Mouse (Mus musculus): ENCODE measurements around the gene Gm12258. TPM values are rescaled to one million over a fixed set of nuclear protein-coding genes. Genes with fewer than 3 reads are reported as not detected.
A peak's percentile ranks its signal among the peaks of the same experiment; 100 is the strongest.
"Not testable (repeated sequence)": the region's sequence is repeated elsewhere in the genome, so short reads cannot be mapped to it uniquely, and the experiment has no call there.

The Gm12258 gene
- 21.3 and 22.8 TPM in 2 replicates for polyA plus RNA-seq (2015; fragmentation: Nextera tagmentation; extraction: Ambion mirVana)

DNA sequence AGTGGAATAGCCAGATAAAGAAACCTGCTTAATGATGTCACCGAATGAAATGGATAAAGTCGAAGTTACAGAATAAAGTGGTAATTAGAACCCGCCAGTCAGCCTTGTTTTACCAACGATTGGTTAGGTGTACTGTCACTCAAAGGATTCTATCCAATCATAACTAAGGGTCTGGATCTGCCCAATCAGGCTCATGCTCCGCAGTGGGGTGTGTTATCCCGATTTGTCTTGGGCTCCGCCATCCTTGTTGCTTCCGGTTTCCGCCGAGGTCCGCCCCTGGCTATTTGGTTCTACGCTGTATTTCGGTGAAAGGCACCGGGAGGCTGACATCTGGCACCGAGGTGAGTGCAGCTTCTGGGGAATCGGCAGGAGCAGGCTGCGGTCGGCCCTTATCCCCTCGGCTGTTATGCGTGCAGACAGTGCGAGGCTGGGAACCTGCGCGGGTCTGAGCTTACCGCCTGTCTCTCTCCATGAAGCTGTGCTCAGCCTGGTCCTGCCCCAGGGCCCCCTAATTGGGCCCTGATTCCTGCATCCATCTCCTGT is at the start of gene Gm12258:
Gene Gm12258, plus strand, starts transcription at position 240 of the 543 bp plus-strand sequence.
- under 1% methylated on average over 24 of the region's 24 CpGs for WGBS
- H3K27me3 ChIP-seq = 0 out of 2 replicates have a peak, but pooled peaks cover 4% of the 10 kb centered on the region
- H3K9ac ChIP-seq = peak within 1 kb of the TSS; percentile 96
- ATAC-seq (ENCODE audit: low FRiP score) = peak; percentile 100
- H3K36me3 ChIP-seq = peaks cover 33% of the 10 kb centered on the region
- peak within 1 kb of the TSS; percentile 86 for H3K4me2 ChIP-seq
- H3K4me1 ChIP-seq (replicated peaks) = peaks cover 16% of the 10 kb centered on the region
- peak within 1 kb of the TSS; percentile 89 for H3K4me3 ChIP-seq
- peak within 1 kb of the TSS; percentile 90 for H3K27ac ChIP-seq
- no peaks in the 10 kb centered on the region for H3K9me3 ChIP-seq

DNA sequence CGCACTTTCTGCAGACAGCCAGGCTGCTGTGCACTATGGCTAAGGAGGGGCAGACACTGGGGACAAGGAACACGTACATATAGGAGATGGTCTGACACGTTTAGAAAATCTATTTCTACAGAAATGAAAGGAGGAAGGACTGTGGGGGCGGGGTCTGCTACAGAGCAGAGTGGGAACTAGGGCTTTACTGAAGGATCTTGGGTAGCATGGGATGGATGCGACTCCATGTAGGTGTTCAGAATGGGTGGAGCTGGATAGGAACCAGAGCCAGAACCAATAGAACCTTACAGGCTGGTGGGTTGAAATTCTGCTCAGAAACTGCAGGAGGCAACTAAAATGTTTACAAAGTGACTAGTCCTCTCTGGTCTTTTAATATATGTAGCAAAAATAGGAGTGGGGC is 47.2 kb upstream of the Gm12258 start:
- 85% methylated on average over 5 of the region's 5 CpGs for WGBS
- H3K4me2 ChIP-seq = no peak overlapping the region
- no peak overlapping the region for H3K4me3 ChIP-seq
- peaks cover 15% of the 10 kb centered on the region for H3K4me1 ChIP-seq (replicated peaks)
- no peaks in the 10 kb centered on the region for H3K36me3 ChIP-seq
- H3K9me3 ChIP-seq = no peaks in the 10 kb centered on the region
- no peak overlapping the region for H3K27ac ChIP-seq
- H3K27me3 ChIP-seq = no peaks in the 10 kb centered on the region
- no peak for ATAC-seq (ENCODE audit: low FRiP score)
- H3K9ac ChIP-seq = no peak overlapping the region

DNA sequence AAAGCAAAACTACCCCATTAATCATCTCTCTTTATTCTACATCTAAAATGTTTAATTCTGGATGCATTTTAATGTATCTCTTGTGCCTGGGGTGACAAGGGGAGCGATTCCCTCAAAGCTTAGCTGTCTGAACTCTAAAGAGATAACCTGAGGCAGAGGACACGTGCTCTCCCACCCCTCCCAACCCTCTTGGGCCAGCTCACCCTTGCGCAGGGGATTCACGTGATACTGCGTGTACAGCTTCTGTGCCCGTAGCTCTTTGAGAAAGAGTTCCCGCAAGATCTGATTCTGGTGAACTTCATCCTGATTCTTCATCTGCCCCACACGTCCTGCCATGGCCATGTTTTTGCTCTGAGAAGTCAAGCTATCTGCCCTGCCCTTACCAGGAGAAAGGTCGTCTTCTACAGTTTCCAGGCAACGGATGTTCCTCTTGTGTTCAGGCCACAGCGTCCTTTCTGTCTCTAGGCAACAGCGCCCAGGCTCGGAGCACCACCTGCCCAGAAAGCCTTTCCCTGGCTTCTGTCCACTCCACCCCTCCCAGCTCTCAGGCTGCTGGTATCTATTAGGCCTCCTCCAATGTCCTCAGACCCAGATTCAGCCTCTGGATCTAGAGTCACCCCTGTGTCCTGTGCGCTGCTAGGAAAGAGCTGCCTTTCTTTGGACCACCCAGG is 45.3 kb upstream of the Gm12258 start, which contains the start of gene Fam183b:
Gene Fam183b, minus strand, starts transcription at position 403 of the 671 bp plus-strand sequence.
- 27% methylated on average over 14 of the region's 14 CpGs for WGBS
- peaks cover 15% of the 10 kb centered on the region for H3K4me1 ChIP-seq (replicated peaks)
- peak within 1 kb of the TSS; percentile 26; the same call in 1 of the 2 replicates for H3K27ac ChIP-seq

DNA sequence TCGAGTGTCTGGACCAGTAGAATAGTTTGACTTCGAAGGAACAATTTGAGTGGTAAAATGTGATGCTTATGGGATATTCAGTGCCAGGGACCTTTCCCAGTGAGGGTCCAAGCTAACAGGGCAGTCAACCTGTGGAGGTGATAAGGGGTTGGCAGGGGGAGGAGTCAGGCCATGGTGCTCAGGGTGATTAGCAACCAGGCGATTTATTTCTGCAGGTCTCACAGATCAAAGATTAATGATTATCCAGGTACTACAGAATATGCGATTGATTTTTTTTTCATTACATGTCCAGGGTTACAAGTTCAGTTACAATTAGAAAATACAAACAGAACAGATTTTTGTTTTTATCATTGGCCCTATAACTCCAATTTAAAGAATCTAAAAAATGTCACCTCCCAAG is 43.1 kb upstream of the Gm12258 start:
- Histone ChIP-seq H3K4me2 (no peak overlapping the region), H3K27ac (no peak overlapping the region), H3K9me3 (no peaks in the 10 kb centered on the region), H3K4me1 (replicated peaks) (peaks cover 15% of the 10 kb centered on the region), H3K4me3 (no peak overlapping the region), H3K9ac (no peak overlapping the region), H3K36me3 (no peaks in the 10 kb centered on the region), H3K27me3 (no peaks in the 10 kb centered on the region)
- ATAC-seq (ENCODE audit: low FRiP score) = no peak
- WGBS = 82% methylated on average over 4 of the region's 4 CpGs

More for the DNA sequence above, 45.3 kb upstream of the Gm12258 start, which contains the start of gene Fam183b:
- Histone ChIP-seq H3K9me3 (no peaks in the 10 kb centered on the region), H3K4me3 (peak within 1 kb of the TSS; percentile 17), H3K4me2 (peak within 1 kb of the TSS; percentile 42), H3K36me3 (no peaks in the 10 kb centered on the region), H3K27me3 (no peaks in the 10 kb centered on the region), H3K9ac (no peak within 1 kb of the TSS; the same call in 1 of the 2 replicates)
- ATAC-seq (ENCODE audit: low FRiP score) = peak; percentile 71; the same call in 1 of the 2 replicates

DNA sequence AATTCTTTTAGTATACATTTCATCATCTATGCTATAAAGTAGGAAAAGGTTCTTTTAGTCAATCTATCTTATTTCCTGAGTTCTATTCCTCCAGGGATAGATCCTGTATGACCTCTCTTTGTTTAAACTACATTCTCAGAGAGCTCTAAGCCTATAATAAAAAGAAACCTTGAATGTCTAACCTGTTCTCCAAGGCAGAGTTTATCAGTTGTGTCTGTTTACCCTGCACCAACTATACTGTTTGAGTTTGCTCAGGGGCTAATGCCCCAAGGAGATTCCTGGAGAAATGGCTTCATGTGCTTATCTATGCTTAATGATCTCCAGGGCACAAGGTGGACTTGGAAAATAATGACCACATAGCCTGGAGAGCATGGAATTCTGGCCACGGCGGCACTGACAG is 42.6 kb upstream of the Gm12258 start:
- no peaks in the 10 kb centered on the region for H3K27me3 ChIP-seq
- H3K4me3 ChIP-seq = no peak overlapping the region
- ATAC-seq (ENCODE audit: low FRiP score) = no peak
- H3K9me3 ChIP-seq = no peaks in the 10 kb centered on the region
- H3K36me3 ChIP-seq = no peaks in the 10 kb centered on the region
- WGBS = 77% methylated on average over 2 of the region's 2 CpGs
- no peak overlapping the region for H3K27ac ChIP-seq
- peaks cover 15% of the 10 kb centered on the region for H3K4me1 ChIP-seq (replicated peaks)
- no peak overlapping the region for H3K9ac ChIP-seq
- H3K4me2 ChIP-seq = no peak overlapping the region

DNA sequence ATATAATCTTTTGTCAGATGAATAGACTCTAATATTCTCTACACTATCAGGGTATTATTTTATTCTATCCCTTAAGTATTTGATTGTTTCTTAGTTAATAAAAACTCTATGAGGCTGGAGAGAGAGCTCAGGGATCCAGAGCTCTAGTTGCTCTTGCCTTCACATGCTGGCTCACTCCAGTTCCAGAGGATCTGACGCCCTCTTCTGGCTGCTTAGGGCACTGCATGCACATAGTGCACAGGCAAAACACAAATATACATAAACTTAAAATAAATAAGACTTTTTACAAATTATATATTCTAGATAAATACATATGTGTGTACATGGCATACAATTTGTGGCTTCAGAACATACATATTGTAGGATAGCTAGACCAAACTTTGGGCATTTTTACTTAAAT is 35.0 kb upstream of the Gm12258 start:
- Histone ChIP-seq H3K36me3 (no peaks in the 10 kb centered on the region), H3K4me1 (replicated peaks) (no peaks in the 10 kb centered on the region), H3K9me3 (no peaks in the 10 kb centered on the region), H3K4me2 (no peak overlapping the region), H3K27me3 (no peaks in the 10 kb centered on the region), H3K27ac (no peak overlapping the region), H3K4me3 (no peak overlapping the region), H3K9ac (no peak overlapping the region)
- ATAC-seq (ENCODE audit: low FRiP score) = no peak
- WGBS = 0% methylated on average over 1 of the region's 1 CpGs

DNA sequence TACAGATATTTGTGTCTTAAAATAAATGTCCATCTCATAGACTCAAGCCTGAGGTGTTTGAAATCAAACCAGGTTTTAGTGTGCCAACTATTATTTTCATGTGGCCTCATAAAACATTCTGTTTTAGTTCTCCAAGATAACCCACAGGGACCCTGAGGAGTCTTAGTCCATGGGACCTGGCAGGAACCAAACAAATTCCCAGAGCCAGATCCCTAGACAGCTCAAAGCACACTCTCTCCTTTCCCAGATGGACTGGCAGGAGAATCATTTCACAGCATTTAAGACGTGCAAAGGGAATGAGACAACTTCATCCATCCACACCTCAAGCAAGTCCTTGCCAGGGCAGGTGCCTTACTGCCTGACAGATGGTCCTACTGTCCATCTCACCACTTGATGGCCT is 32.3 kb upstream of the Gm12258 start, which contains the start of gene Olfr313:
Gene Olfr313, plus strand, starts transcription at position 301 of the 400 bp plus-strand sequence.
- not testable (repeated sequence) for H3K9ac ChIP-seq; H3K9me3 ChIP-seq; H3K36me3 ChIP-seq; H3K4me2 ChIP-seq; H3K4me3 ChIP-seq; ATAC-seq (ENCODE audit: low FRiP score); H3K27ac ChIP-seq; H3K27me3 ChIP-seq; H3K4me1 ChIP-seq (replicated peaks)
- 73% methylated on average over 1 of the region's 1 CpGs for WGBS

DNA sequence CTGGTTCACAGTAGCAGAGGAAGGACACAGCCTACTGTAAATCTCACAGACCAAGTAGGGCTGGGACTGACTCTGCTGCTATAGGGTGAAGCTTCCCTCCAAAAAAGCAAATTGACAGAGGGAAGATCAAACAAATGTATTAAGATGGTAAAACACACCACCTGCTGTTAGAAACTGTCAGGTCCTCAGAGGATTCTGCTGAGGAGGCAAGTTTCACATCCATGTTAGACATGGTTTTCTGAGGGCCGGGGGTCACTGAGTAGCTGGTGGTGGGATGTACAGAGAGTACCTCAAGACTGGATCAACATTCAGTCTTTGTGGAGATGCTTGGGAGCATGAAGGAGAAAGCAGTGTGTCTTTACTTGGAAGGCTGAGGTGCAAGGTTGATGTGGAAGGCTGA is 31.3 kb upstream of the Gm12258 start:
- H3K4me1 ChIP-seq (replicated peaks) = no peaks in the 10 kb centered on the region
- no peaks in the 10 kb centered on the region for H3K27me3 ChIP-seq
- H3K4me2 ChIP-seq = no peak overlapping the region
- 91% methylated on average over 1 of the region's 1 CpGs for WGBS
- ATAC-seq (ENCODE audit: low FRiP score) = no peak
- no peaks in the 10 kb centered on the region for H3K36me3 ChIP-seq
- no peak overlapping the region for H3K9ac ChIP-seq
- H3K27ac ChIP-seq = no peak overlapping the region
- no peak overlapping the region for H3K4me3 ChIP-seq
- H3K9me3 ChIP-seq = no peaks in the 10 kb centered on the region

DNA sequence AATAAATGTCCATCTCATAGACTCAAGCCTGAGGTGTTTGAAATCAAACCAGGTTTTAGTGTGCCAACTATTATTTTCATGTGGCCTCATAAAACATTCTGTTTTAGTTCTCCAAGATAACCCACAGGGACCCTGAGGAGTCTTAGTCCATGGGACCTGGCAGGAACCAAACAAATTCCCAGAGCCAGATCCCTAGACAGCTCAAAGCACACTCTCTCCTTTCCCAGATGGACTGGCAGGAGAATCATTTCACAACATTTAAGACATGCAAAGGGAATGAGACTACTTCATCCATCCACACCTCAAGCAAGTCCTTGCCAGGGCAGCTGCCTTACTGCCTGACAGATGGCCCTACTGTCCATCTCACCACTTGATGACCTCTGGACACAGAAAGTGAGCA is 18.0 kb upstream of the Gm12258 start, which contains the start of gene Olfr312:
Gene Olfr312, plus strand, starts transcription at position 301 of the 400 bp plus-strand sequence.
- H3K4me1 ChIP-seq (replicated peaks); H3K4me2 ChIP-seq; ATAC-seq (ENCODE audit: low FRiP score); H3K9ac ChIP-seq; H3K27me3 ChIP-seq; H3K4me3 ChIP-seq; H3K9me3 ChIP-seq; H3K36me3 ChIP-seq; H3K27ac ChIP-seq: not testable (repeated sequence)

DNA sequence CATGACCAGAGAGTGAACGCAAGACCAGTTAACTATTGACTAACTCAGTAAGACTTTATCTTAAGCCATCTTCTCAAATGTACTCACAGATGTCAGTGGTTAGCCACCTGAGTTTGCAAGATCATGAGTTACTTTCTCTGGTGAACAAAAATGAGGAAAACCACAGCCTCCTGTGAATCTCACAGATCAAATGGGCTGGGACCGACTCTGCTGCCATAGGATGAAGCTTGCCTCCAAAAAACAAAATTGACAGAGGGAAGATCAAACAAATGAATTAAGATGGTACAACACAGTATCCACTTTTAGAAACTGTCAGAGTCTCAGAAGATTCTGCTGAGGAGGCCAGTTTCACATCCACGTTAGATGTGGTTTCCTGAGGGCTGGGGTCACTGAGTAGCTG is 17.2 kb upstream of the Gm12258 start:
- no peaks in the 10 kb centered on the region for H3K36me3 ChIP-seq
- no peak overlapping the region for H3K9ac ChIP-seq
- no peak overlapping the region for H3K4me2 ChIP-seq
- no peaks in the 10 kb centered on the region for H3K27me3 ChIP-seq
- no peak for ATAC-seq (ENCODE audit: low FRiP score)
- no peaks in the 10 kb centered on the region for H3K9me3 ChIP-seq
- H3K4me3 ChIP-seq = no peak overlapping the region
- no peaks in the 10 kb centered on the region for H3K4me1 ChIP-seq (replicated peaks)
- no peak overlapping the region for H3K27ac ChIP-seq
- WGBS = 89% methylated on average over 3 of the region's 3 CpGs

DNA sequence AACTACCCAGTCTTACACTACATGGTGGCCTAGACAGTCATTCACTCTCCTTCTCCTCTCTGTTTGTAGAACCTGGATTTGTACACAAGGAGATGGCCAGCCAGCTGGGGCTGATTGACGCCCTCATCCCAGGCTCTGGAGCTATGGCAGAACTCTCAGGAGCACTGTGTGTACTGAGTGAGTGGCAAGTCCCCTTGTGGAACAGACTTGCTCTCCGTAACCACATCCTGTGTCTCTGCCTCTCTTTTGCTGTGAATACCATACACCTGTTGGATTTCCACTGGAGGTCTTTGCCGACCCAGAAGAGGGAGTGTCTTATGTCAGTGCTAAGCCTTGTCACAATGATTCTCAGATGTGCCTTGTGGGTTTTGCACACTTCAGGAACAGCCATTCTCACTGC is 14.4 kb upstream of the Gm12258 start:
- not testable (repeated sequence) for H3K27me3 ChIP-seq; H3K9ac ChIP-seq; H3K4me2 ChIP-seq; H3K36me3 ChIP-seq; H3K4me1 ChIP-seq (replicated peaks); H3K4me3 ChIP-seq; ATAC-seq (ENCODE audit: low FRiP score); H3K27ac ChIP-seq; H3K9me3 ChIP-seq
- 86% methylated on average over 3 of the region's 3 CpGs for WGBS

DNA sequence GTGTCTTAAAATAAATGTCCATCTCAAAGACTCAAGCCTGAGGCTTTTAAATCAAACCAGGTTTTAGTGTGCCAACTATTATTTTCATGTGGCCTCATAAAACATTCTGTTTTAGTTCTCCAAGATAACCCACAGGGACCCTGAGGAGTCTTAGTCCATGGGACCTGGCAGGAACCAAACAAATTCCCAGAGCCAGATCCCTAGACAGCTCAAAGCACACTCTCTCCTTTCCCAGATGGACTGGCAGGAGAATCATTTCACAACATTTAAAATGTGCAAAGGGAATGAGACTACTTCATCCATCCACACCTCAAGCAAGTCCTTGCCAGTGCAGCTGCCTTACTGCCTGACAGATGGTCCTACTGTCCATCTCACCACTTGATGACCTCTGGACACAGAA is 8.0 kb upstream of the Gm12258 start, which contains the start of gene Olfr311:
Gene Olfr311, plus strand, starts transcription at position 301 of the 400 bp plus-strand sequence.
- not testable (repeated sequence) for H3K27ac ChIP-seq; H3K27me3 ChIP-seq; H3K4me2 ChIP-seq; H3K4me1 ChIP-seq (replicated peaks); H3K9ac ChIP-seq; H3K36me3 ChIP-seq; H3K4me3 ChIP-seq; H3K9me3 ChIP-seq; ATAC-seq (ENCODE audit: low FRiP score)

DNA sequence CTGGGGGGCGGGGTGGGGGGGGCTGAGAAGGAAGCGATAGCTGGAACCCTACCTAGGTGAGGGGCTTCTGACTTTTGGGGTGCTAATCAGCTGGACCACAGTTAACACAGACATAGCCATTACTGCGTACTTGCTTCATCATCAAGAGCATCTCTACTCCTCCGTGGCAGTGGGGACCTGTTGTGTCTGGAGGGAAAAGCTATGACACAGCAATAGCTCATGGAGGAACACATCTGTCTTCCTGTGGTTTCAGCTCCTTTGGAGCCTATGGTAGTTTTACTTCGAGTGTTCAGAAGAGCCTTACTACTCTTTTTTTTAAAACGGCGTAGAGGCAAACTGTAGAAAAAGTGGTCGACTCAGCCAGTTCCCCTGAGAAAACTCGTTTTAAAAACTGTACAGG is 678 bp downstream of the Gm12258 start:
- peak; percentile 40 for ATAC-seq (ENCODE audit: low FRiP score)

More for the DNA sequence above, 678 bp downstream of the Gm12258 start:
- H3K4me1 ChIP-seq (replicated peaks) = peaks cover 16% of the 10 kb centered on the region
- H3K36me3 ChIP-seq = peaks cover 39% of the 10 kb centered on the region
- H3K4me2 ChIP-seq = peak overlapping the region; percentile 86
- peak overlapping the region; percentile 96 for H3K9ac ChIP-seq
- peak overlapping the region; percentile 90 for H3K27ac ChIP-seq
- H3K9me3 ChIP-seq = no peaks in the 10 kb centered on the region
- H3K4me3 ChIP-seq = peak overlapping the region; percentile 89
- WGBS = 49% methylated on average over 9 of the region's 9 CpGs
- H3K27me3 ChIP-seq = 0 out of 2 replicates have a peak, but pooled peaks cover 4% of the 10 kb centered on the region

All from hindbrain, embryonic 13.5 days (tissue).